Mouse (Mus musculus): ENCODE measurements around the gene Rnf31. TPM values are rescaled to one million over a fixed set of nuclear protein-coding genes. Genes with fewer than 3 reads are reported as not detected.

The Rnf31 gene
- polyA plus RNA-seq, 1 experiment from 2014 or later, result 8.5 TPM

GRCm38 (mm10) chr14:55554635-55555034 is 36.9 kb upstream of the Rnf31 start:
- Histone ChIP-seq H3K4me3 (ENCODE audit: low read depth, low read length) (no peak overlapping the region), H3K4me1 (ENCODE audit: insufficient read depth) (peaks cover 25% of the 10 kb centered on the region), H3K27ac (ENCODE audit: low read depth) (no peak overlapping the region), H3K9ac (replicated peaks) (no peak overlapping the region), H3K4me2 (ENCODE audit: low read depth, low read length) (no peak overlapping the region), H3K36me3 (replicated peaks; ENCODE audit: insufficient read depth, low read length) (peaks cover 6% of the 10 kb centered on the region), H3K9me3 (ENCODE audit: low read length) (no peaks in the 10 kb centered on the region), H3K27me3 (ENCODE audit: insufficient read depth, low read length) (no peaks in the 10 kb centered on the region)
- DNase-seq (no peak), ATAC-seq (no peak)
- TF ChIP-seq CTCF (IDR thresholded peaks at IDR 0.05; ENCODE audit: low read depth), result no peak

- TF ChIP-seq CTCF (IDR thresholded peaks at IDR 0.05; ENCODE audit: low read depth) (no peak), EP300 (IDR thresholded peaks at IDR 0.05; ENCODE audit: low read depth) (no peak)
- H3K4me2 ChIP-seq (ENCODE audit: low read depth, low read length), result no peak overlapping the region
Observed at GRCm38 (mm10) chr14:55555788-55556187, 35.7 kb upstream of the Rnf31 start.

GRCm38 (mm10) chr14:55557003-55557402 is 34.5 kb upstream of the Rnf31 start:
- H3K4me2 ChIP-seq (ENCODE audit: low read depth, low read length), result peak overlapping the region; percentile 13
- peak; percentile 90 for DNase-seq
- no peaks in the 10 kb centered on the region; the same call in 1 of the 2 replicates for H3K36me3 ChIP-seq (replicated peaks; ENCODE audit: insufficient read depth, low read length)
- no peak overlapping the region for H3K4me3 ChIP-seq (ENCODE audit: low read depth, low read length)
- no peak for ATAC-seq
- H3K9me3 ChIP-seq (ENCODE audit: low read length), result no peaks in the 10 kb centered on the region
- H3K27ac ChIP-seq (ENCODE audit: low read depth), result peak overlapping the region; percentile 88
- WGBS (ENCODE audit: insufficient replicate concordance), result 8% methylated on average over 5 of the region's 5 CpGs
- H3K27me3 ChIP-seq (ENCODE audit: insufficient read depth, low read length), result no peaks in the 10 kb centered on the region
- H3K9ac ChIP-seq (replicated peaks), result peak overlapping the region; percentile 36; the same call in 1 of the 2 replicates
- H3K4me1 ChIP-seq (ENCODE audit: insufficient read depth), result peaks cover 35% of the 10 kb centered on the region
- TF ChIP-seq EP300 (IDR thresholded peaks at IDR 0.05; ENCODE audit: low read depth) (peak; percentile 76; the same call in 1 of the 2 replicates), CTCF (IDR thresholded peaks at IDR 0.05; ENCODE audit: low read depth) (peak; percentile 99)

More at GRCm38 (mm10) chr14:55555788-55556187, 35.7 kb upstream of the Rnf31 start:
- Histone ChIP-seq H3K27ac (ENCODE audit: low read depth) (no peak overlapping the region), H3K36me3 (replicated peaks; ENCODE audit: insufficient read depth, low read length) (no peaks in the 10 kb centered on the region), H3K9me3 (ENCODE audit: low read length) (no peaks in the 10 kb centered on the region), H3K27me3 (ENCODE audit: insufficient read depth, low read length) (no peaks in the 10 kb centered on the region), H3K4me3 (ENCODE audit: low read depth, low read length) (no peak overlapping the region), H3K4me1 (ENCODE audit: insufficient read depth) (peaks cover 25% of the 10 kb centered on the region), H3K9ac (replicated peaks) (no peak overlapping the region)
- DNase-seq, result no peak
- ATAC-seq, result no peak
- 67% methylated on average over 3 of the region's 3 CpGs for WGBS (ENCODE audit: insufficient replicate concordance)

GRCm38 (mm10) chr14:55557587-55557986 is 33.9 kb upstream of the Rnf31 start:
- H3K9ac ChIP-seq (replicated peaks), result peak overlapping the region; percentile 36; the same call in 1 of the 2 replicates
- peak overlapping the region; percentile 88 for H3K27ac ChIP-seq (ENCODE audit: low read depth)
- no peaks in the 10 kb centered on the region for H3K27me3 ChIP-seq (ENCODE audit: insufficient read depth, low read length)
- H3K9me3 ChIP-seq (ENCODE audit: low read length), result no peaks in the 10 kb centered on the region
- no peak for TF ChIP-seq CTCF (IDR thresholded peaks at IDR 0.05; ENCODE audit: low read depth)
- TF ChIP-seq EP300 (IDR thresholded peaks at IDR 0.05; ENCODE audit: low read depth), result no peak
- H3K36me3 ChIP-seq (replicated peaks; ENCODE audit: insufficient read depth, low read length), result peaks cover under 1% of the 10 kb centered on the region
- no peak overlapping the region for H3K4me3 ChIP-seq (ENCODE audit: low read depth, low read length)
- 84% methylated on average over 3 of the region's 3 CpGs for WGBS (ENCODE audit: insufficient replicate concordance)
- peak overlapping the region; percentile 13; the same call in 1 of the 2 replicates for H3K4me2 ChIP-seq (ENCODE audit: low read depth, low read length)
- H3K4me1 ChIP-seq (ENCODE audit: insufficient read depth), result peaks cover 41% of the 10 kb centered on the region
- ATAC-seq (no peak), DNase-seq (no peak)

- Histone ChIP-seq H3K27ac (ENCODE audit: low read depth) (peak overlapping the region; percentile 99), H3K9me3 (ENCODE audit: low read length) (no peaks in the 10 kb centered on the region), H3K4me3 (ENCODE audit: low read depth, low read length) (peak overlapping the region; percentile 65), H3K9ac (replicated peaks) (peak overlapping the region; percentile 87), H3K27me3 (ENCODE audit: insufficient read depth, low read length) (no peaks in the 10 kb centered on the region), H3K36me3 (replicated peaks; ENCODE audit: insufficient read depth, low read length) (peaks cover 13% of the 10 kb centered on the region), H3K4me2 (ENCODE audit: low read depth, low read length) (peak overlapping the region; percentile 73), H3K4me1 (ENCODE audit: insufficient read depth) (peaks cover 43% of the 10 kb centered on the region)
- WGBS (ENCODE audit: insufficient replicate concordance), result 39% methylated on average over 6 of the region's 6 CpGs
- ATAC-seq, result no peak
- DNase-seq, result no peak
- TF ChIP-seq CTCF (IDR thresholded peaks at IDR 0.05; ENCODE audit: low read depth) (peak; percentile 35), EP300 (IDR thresholded peaks at IDR 0.05; ENCODE audit: low read depth) (peak; percentile 96)
Observed at GRCm38 (mm10) chr14:55558740-55559448, 32.6 kb upstream of the Rnf31 start.

GRCm38 (mm10) chr14:55559799-55560201 is 31.7 kb upstream of the Rnf31 start, which contains the start of gene Dcaf11:
Gene Dcaf11, plus strand, starts transcription at chr14:55560006.
- peaks cover 43% of the 10 kb centered on the region for H3K4me1 ChIP-seq (ENCODE audit: insufficient read depth)
- peaks cover 22% of the 10 kb centered on the region for H3K36me3 ChIP-seq (replicated peaks; ENCODE audit: insufficient read depth, low read length)
- peak within 1 kb of the TSS; percentile 87 for H3K9ac ChIP-seq (replicated peaks)
- no peaks in the 10 kb centered on the region for H3K9me3 ChIP-seq (ENCODE audit: low read length)
- peak; percentile 68 for TF ChIP-seq EP300 (IDR thresholded peaks at IDR 0.05; ENCODE audit: low read depth)
- peak; percentile 54 for TF ChIP-seq CTCF (IDR thresholded peaks at IDR 0.05; ENCODE audit: low read depth)
- H3K27me3 ChIP-seq (ENCODE audit: insufficient read depth, low read length), result no peaks in the 10 kb centered on the region
- peak within 1 kb of the TSS; percentile 99 for H3K27ac ChIP-seq (ENCODE audit: low read depth)
- ATAC-seq, result peak; percentile 79
- WGBS (ENCODE audit: insufficient replicate concordance), result under 1% methylated on average over 27 of the region's 27 CpGs
- H3K4me2 ChIP-seq (ENCODE audit: low read depth, low read length), result peak within 1 kb of the TSS; percentile 73
- DNase-seq, result peak; percentile 93
- peak within 1 kb of the TSS; percentile 65 for H3K4me3 ChIP-seq (ENCODE audit: low read depth, low read length)
